Mouse (Mus musculus): ENCODE data around the gene Krt33a.

- no peak for TF ChIP-seq CTCF (IDR thresholded peaks at IDR 0.05; ENCODE audit: insufficient read depth, low read depth, low read length)
- no peak for TF ChIP-seq POLR2A (IDR thresholded peaks at IDR 0.05; ENCODE audit: insufficient read depth, low read depth, low read length)
These were observed 40.0 kb upstream of the Krt33a start for GRCm38 (mm10) chr11:100055686-100056655.

Data from olfactory bulb, adult 2 months (tissue).